Mouse (Mus musculus) MN1 (cell line): ENCODE results near the gene Obox5.
"Not testable (repeated sequence)": the region's sequence is repeated elsewhere in the genome, so short reads cannot be mapped to it uniquely, and the experiment has no call there.

Experiments used
- DNase-seq: peaks from one replicate; pipeline ENCODE4 v3.0.0-alpha.2; 2016; ENCODE audit warnings: low spot score

Gene Obox5

GRCm38 (mm10) chr7:15749831-15750230 lies at the start of gene Obox5:
Gene Obox5 (plus strand): TSS chr7:15750131.
- not testable (repeated sequence) for DNase-seq

DNA sequence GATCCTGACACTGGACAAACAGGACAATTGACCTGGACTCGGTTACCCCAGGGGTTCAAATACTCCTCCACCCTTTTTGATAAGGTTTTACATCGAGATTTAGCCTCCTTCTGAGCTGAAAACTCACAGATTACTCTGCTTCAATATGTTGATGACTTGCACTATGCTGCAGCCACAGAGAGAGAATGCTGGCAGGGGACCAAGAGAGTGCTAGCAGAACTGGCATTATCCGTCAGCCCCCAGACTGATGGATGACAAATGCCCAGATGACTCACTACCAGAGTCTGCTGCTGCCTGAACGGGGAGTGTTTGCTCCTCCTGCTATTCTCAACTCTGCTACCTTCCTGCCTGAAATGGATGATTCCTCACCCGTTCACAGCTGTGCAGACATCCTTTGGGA lies 635 bp upstream of the Obox5 start:
- not testable (repeated sequence) for DNase-seq
